Mouse (Mus musculus) lung, postnatal 4 days (tissue): ENCODE measurements around the gene Cib1.

Source experiments
- DNase-seq, 2 experiments: peaks; one replicate each; pipeline ENCODE4 v3.0.0; 2021

Gene Cib1

GRCm38 (mm10) chr7:80231971-80232488 lies 583 bp downstream of the Cib1 start:
- no peak for DNase-seq

GRCm38 (mm10) chr7:80230196-80230595 lies 2.4 kb downstream of the Cib1 start:
- DNase-seq: no peak

- DNase-seq: no peak
Observed at GRCm38 (mm10) chr7:80227065-80227464, 5.5 kb downstream of the Cib1 start.

GRCm38 (mm10) chr7:80221179-80221750 lies 11.3 kb downstream of the Cib1 start:
- no peak for DNase-seq

- no peak for DNase-seq
Observed at GRCm38 (mm10) chr7:80220237-80220797, 12.3 kb downstream of the Cib1 start.

- DNase-seq: peak in 1 of 2 experiments; percentile 13
Observed at GRCm38 (mm10) chr7:80218666-80219065, 13.9 kb downstream of the Cib1 start.

- DNase-seq: peak in 1 of 2 experiments; percentile 48
Observed at GRCm38 (mm10) chr7:80216566-80216965, 16.0 kb downstream of the Cib1 start.

- peak; percentile 77 to 88 for DNase-seq
Observed at GRCm38 (mm10) chr7:80215398-80215797, 17.2 kb downstream of the Cib1 start.

- DNase-seq: no peak
Observed at GRCm38 (mm10) chr7:80214459-80214858, 18.2 kb downstream of the Cib1 start.

GRCm38 (mm10) chr7:80213604-80214003 lies 19.0 kb downstream of the Cib1 start:
- no peak for DNase-seq

- DNase-seq: no peak
Observed at GRCm38 (mm10) chr7:80210982-80211381, 21.6 kb downstream of the Cib1 start.

GRCm38 (mm10) chr7:80209669-80210068 lies 22.9 kb downstream of the Cib1 start:
- peak; percentile 48 to 53 for DNase-seq

GRCm38 (mm10) chr7:80208738-80209430 lies 23.7 kb downstream of the Cib1 start:
- peak; percentile 86 to 93 for DNase-seq

GRCm38 (mm10) chr7:80208026-80208642 lies 24.5 kb downstream of the Cib1 start:
- peak; percentile 70 to 89 for DNase-seq

- no peak for DNase-seq
Observed at GRCm38 (mm10) chr7:80207314-80207731, 25.3 kb downstream of the Cib1 start.

GRCm38 (mm10) chr7:80205705-80206589 lies 26.7 kb downstream of the Cib1 start:
- no peak for DNase-seq

GRCm38 (mm10) chr7:80204961-80205360 lies 27.7 kb downstream of the Cib1 start:
- DNase-seq: no peak

GRCm38 (mm10) chr7:80204362-80204761 lies 28.3 kb downstream of the Cib1 start:
- DNase-seq: no peak

- peak; percentile 19 to 47 for DNase-seq
Observed at GRCm38 (mm10) chr7:80203638-80204096, 28.9 kb downstream of the Cib1 start.

- no peak for DNase-seq
Observed at GRCm38 (mm10) chr7:80202961-80203360, 29.7 kb downstream of the Cib1 start.

GRCm38 (mm10) chr7:80201888-80202540 lies 30.6 kb downstream of the Cib1 start:
- DNase-seq: no peak
